Mouse (Mus musculus): ENCODE results near the gene Gm20894. TPM values are rescaled to one million over a fixed set of nuclear protein-coding genes. Genes with fewer than 3 reads are reported as not detected.

Gm20894 gene
- polyA plus RNA-seq (2015; fragmentation: Nextera tagmentation; extraction: Ambion mirVana): not detected in 2 replicates

DNA sequence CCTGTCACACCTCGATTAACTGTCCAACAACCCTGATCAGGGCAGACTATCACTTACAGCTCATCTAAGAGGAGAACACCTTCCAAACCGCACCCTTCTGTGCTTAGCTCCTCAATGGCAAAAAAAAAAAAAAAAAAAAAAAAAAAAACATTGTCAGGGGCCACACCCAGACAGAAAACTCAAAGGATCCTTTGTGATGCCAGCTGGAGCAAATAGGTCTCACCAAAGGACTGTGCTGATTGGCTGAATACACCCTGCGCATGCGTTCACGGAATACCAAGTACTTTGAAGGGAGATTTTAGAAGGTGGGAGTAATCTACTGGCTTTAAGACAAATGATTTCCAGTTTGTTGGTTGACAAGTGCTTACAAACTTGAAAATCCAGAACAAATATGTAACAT, at the start of gene Gm20894:
Gm20894 (minus strand) TSS at position 101 of the 400 bp plus-strand sequence.

